23 mouse cellular contexts compared by ENCODE assay signal in genomic region chr7:19124713-19125112, GRCm38 (mm10). TPM values are rescaled to one million over a fixed set of nuclear protein-coding genes. Genes with fewer than 3 reads are reported as not detected.
DNase-seq lines count a peak whose midpoint lies in the region; ATAC-seq and TF ChIP-seq lines count a peak whose summit lies in the region.
"Had no signal": no experiment of that assay in that cellular context is flagged by ENCODE, and none has a peak within 500 bp of the region (broad histone marks: within the 10 kb centered on the region; RNA-seq: fewer than 3 reads in every experiment).

No protein-coding gene starts in this region.

- no peak for TF ChIP-seq POLR2A in liver, adult 2 months (IDR thresholded peaks at IDR 0.05; ENCODE audit: extremely low read depth, insufficient read depth, low read length)

- TF ChIP-seq CTCF in hindbrain, postnatal 0 days (IDR thresholded peaks at IDR 0.05; ENCODE audit: low read depth): no peak
- TF ChIP-seq CTCF in liver, adult 2 months (IDR thresholded peaks at IDR 0.05; ENCODE audit: low read depth, low read length): no peak
- no peak for TF ChIP-seq CTCF in liver, postnatal 0 days (IDR thresholded peaks at IDR 0.05; ENCODE audit: low read depth)

- no peak for ATAC-seq in hindbrain, embryonic 13.5 days (ENCODE audit: low FRiP score)
- no peak for ATAC-seq in hindbrain, postnatal 0 days
- no peak for ATAC-seq in liver, postnatal 0 days
- ATAC-seq in kidney, embryonic 15.5 days (replicated peaks; ENCODE audit: low FRiP score): no peak
- no peak for ATAC-seq in megakaryocyte, adult 5-6 weeks (ENCODE audit: poor library complexity, severe bottlenecking)
- ATAC-seq: CD4-positive, CD25-positive, alpha-beta regulatory T cell, adult 4 months; forebrain, embryonic 15.5 days; midbrain, embryonic 15.5 days had no signal

- H3K79me2 ChIP-seq in liver, adult 2 months (ENCODE audit: control insufficient read depth, insufficient read depth, low read length): peaks cover 20% of the 10 kb centered on the region; the same call in 1 of the 2 replicates

- H3K27ac ChIP-seq in hindbrain, embryonic 13.5 days: no peak overlapping the region
- H3K27ac ChIP-seq in hindbrain, postnatal 0 days: no peak overlapping the region
- 0 out of 2 replicates have a peak overlapping the region, but pooled peaks have one; percentile 37 for H3K27ac ChIP-seq in liver, adult 2 months (replicated peaks; ENCODE audit: insufficient read depth, low read depth, low read length)
- no peak overlapping the region for H3K27ac ChIP-seq in liver, postnatal 0 days (ENCODE audit: low read depth)
- no peak overlapping the region for H3K27ac ChIP-seq in kidney, embryonic 15.5 days
- H3K27ac ChIP-seq: forebrain, embryonic 15.5 days; kidney, postnatal 0 days; limb, embryonic 15.5 days; liver, embryonic 15.5 days; midbrain, embryonic 15.5 days; stomach, postnatal 0 days had no signal

- no peak overlapping the region for H3K4me3 ChIP-seq in hindbrain, embryonic 13.5 days
- no peak overlapping the region for H3K4me3 ChIP-seq in hindbrain, postnatal 0 days (ENCODE audit: low read length)
- no peak overlapping the region for H3K4me3 ChIP-seq in liver, adult 2 months (ENCODE audit: insufficient read depth, low read depth, low read length)
- no peak overlapping the region for H3K4me3 ChIP-seq in liver, postnatal 0 days (ENCODE audit: low read depth, low read length)
- H3K4me3 ChIP-seq in kidney, embryonic 15.5 days (replicated peaks): no peak overlapping the region
- H3K4me3 ChIP-seq: forebrain, embryonic 15.5 days; limb, embryonic 15.5 days; liver, embryonic 15.5 days; midbrain, embryonic 15.5 days had no signal

- no peak overlapping the region for H3K4me2 ChIP-seq in hindbrain, embryonic 13.5 days
- H3K4me2 ChIP-seq in hindbrain, postnatal 0 days (ENCODE audit: low read depth, low read length): no peak overlapping the region
- H3K4me2 ChIP-seq in liver, postnatal 0 days (ENCODE audit: low read depth, low read length): no peak overlapping the region
- H3K4me2 ChIP-seq in kidney, embryonic 15.5 days: no peak overlapping the region
- H3K4me2 ChIP-seq: forebrain, embryonic 15.5 days; heart, embryonic 11.5 days; limb, embryonic 15.5 days; liver, embryonic 15.5 days; midbrain, embryonic 15.5 days had no signal

- 87% methylated on average over 6 of the region's 6 CpGs for WGBS in hindbrain, embryonic 13.5 days
- 87% methylated on average over 6 of the region's 6 CpGs for WGBS in hindbrain, postnatal 0 days
- 21% methylated on average over 6 of the region's 6 CpGs for WGBS in liver, adult 2 months
- WGBS in liver, postnatal 0 days (ENCODE audit: insufficient replicate concordance): 83% methylated on average over 6 of the region's 6 CpGs
- 72% methylated on average over 6 of the region's 6 CpGs for WGBS in kidney, embryonic 15.5 days

- peaks cover 7% of the 10 kb centered on the region; the same call in 1 of the 2 replicates for H3K36me3 ChIP-seq in hindbrain, embryonic 13.5 days
- no peaks in the 10 kb centered on the region for H3K36me3 ChIP-seq in hindbrain, postnatal 0 days (ENCODE audit: insufficient read depth, low read length)
- H3K36me3 ChIP-seq in liver, adult 2 months (ENCODE audit: control insufficient read depth, insufficient read depth, low read length): no peaks in the 10 kb centered on the region
- 0 out of 2 replicates have a peak, but pooled peaks cover 2% of the 10 kb centered on the region for H3K36me3 ChIP-seq in liver, postnatal 0 days (replicated peaks; ENCODE audit: insufficient read depth, low read length)
- H3K36me3 ChIP-seq in kidney, embryonic 15.5 days: peaks cover 17% of the 10 kb centered on the region
- H3K36me3 ChIP-seq: forebrain, embryonic 15.5 days had no signal

- TF ChIP-seq EP300 in liver, postnatal 0 days (IDR thresholded peaks at IDR 0.05; ENCODE audit: low read depth): no peak

- H3K9me3 ChIP-seq in hindbrain, embryonic 13.5 days: no peaks in the 10 kb centered on the region
- no peaks in the 10 kb centered on the region for H3K9me3 ChIP-seq in hindbrain, postnatal 0 days (ENCODE audit: low read length)
- no peaks in the 10 kb centered on the region for H3K9me3 ChIP-seq in liver, postnatal 0 days (ENCODE audit: low read length)
- no peaks in the 10 kb centered on the region for H3K9me3 ChIP-seq in kidney, embryonic 15.5 days (replicated peaks)
- H3K9me3 ChIP-seq: forebrain, embryonic 15.5 days; limb, embryonic 15.5 days; liver, embryonic 15.5 days; midbrain, embryonic 15.5 days had no signal

- H3K27me3 ChIP-seq in hindbrain, embryonic 13.5 days: no peaks in the 10 kb centered on the region
- no peaks in the 10 kb centered on the region for H3K27me3 ChIP-seq in hindbrain, postnatal 0 days (ENCODE audit: insufficient read depth, low read length)
- no peaks in the 10 kb centered on the region for H3K27me3 ChIP-seq in liver, adult 2 months (ENCODE audit: control insufficient read depth, insufficient read depth, low read length)
- H3K27me3 ChIP-seq in liver, postnatal 0 days (ENCODE audit: insufficient read depth, low read length): no peaks in the 10 kb centered on the region
- H3K27me3 ChIP-seq in kidney, embryonic 15.5 days: no peaks in the 10 kb centered on the region
- H3K27me3 ChIP-seq: forebrain, embryonic 15.5 days; limb, embryonic 15.5 days; liver, embryonic 15.5 days; midbrain, embryonic 15.5 days had no signal

- DNase-seq in cerebellum, adult 11-12 months: peak; percentile 23
- DNase-seq in cerebellum, postnatal 10 days: no peak
- DNase-seq in hindbrain, postnatal 0 days (ENCODE audit: low spot score): no peak
- DNase-seq in liver, adult 2 months (ENCODE audit: extremely low read depth, low read depth, low spot score): peak; percentile 88
- DNase-seq in liver, postnatal 0 days: no peak
- DNase-seq: adrenal gland, postnatal 36 days; cerebellum, postnatal 25 days; heart, postnatal 10 days; lung, postnatal 4 days; thymus, adult 2 months; thymus, postnatal 4 days had no signal

- H3K4me1 ChIP-seq in hindbrain, embryonic 13.5 days (replicated peaks): peaks cover 25% of the 10 kb centered on the region
- peaks cover 9% of the 10 kb centered on the region for H3K4me1 ChIP-seq in hindbrain, postnatal 0 days (ENCODE audit: insufficient read depth, low read length)
- peaks cover 13% of the 10 kb centered on the region for H3K4me1 ChIP-seq in liver, adult 2 months (ENCODE audit: control insufficient read depth, insufficient read depth, low read length)
- peaks cover 14% of the 10 kb centered on the region for H3K4me1 ChIP-seq in liver, postnatal 0 days (ENCODE audit: insufficient read depth)
- peaks cover 23% of the 10 kb centered on the region for H3K4me1 ChIP-seq in kidney, embryonic 15.5 days

- peak overlapping the region; percentile 55 for H3K9ac ChIP-seq in hindbrain, embryonic 13.5 days
- H3K9ac ChIP-seq in hindbrain, postnatal 0 days (replicated peaks; ENCODE audit: low read length): no peak overlapping the region
- no peak overlapping the region for H3K9ac ChIP-seq in liver, adult 2 months (ENCODE audit: low read depth, low read length)
- no peak overlapping the region for H3K9ac ChIP-seq in liver, postnatal 0 days (replicated peaks)
- H3K9ac ChIP-seq in kidney, embryonic 15.5 days: 0 out of 2 replicates have a peak overlapping the region, but pooled peaks have one; percentile 4
- H3K9ac ChIP-seq: forebrain, embryonic 15.5 days; limb, embryonic 15.5 days; liver, embryonic 15.5 days; midbrain, embryonic 15.5 days had no signal

RNA-seq across cellular contexts. Expression of gene Fbxo46, which starts 5.1 kb away (rescaled TPM):
- 18.9 and 20.2 TPM in 2 replicates for polyA plus RNA-seq in hindbrain, embryonic 13.5 days (2015; fragmentation: Nextera tagmentation; extraction: Ambion mirVana)
- 19.6 and 23.8 TPM in 2 replicates for total RNA-seq in hindbrain, postnatal 0 days (2014; rRNA removed)
- 7.7 and 9.0 TPM in 2 replicates for polyA plus RNA-seq in hindbrain, postnatal 0 days (2015; fragmentation: Nextera tagmentation; extraction: Ambion mirVana)
- total RNA-seq in liver, adult 2 months (2014; rRNA removed): 2.4 and 3.2 TPM in 2 replicates
- 4.3 and 5.0 TPM in 2 replicates for polyA plus RNA-seq in liver, adult 2 months (2012; rRNA removed)
- 3.2 and 3.6 TPM in 2 replicates for polyA plus RNA-seq in liver, postnatal 0 days (2015; fragmentation: Nextera tagmentation; extraction: Ambion mirVana)
- 16.1 and 16.3 TPM in 2 replicates for polyA plus RNA-seq in kidney, embryonic 15.5 days (2015; fragmentation: Nextera tagmentation; extraction: Ambion mirVana)
- 1.5 and 1.9 TPM in 2 replicates for total RNA-seq in megakaryocyte, adult 5-6 weeks (2015)
- total RNA-seq in megakaryocyte, adult 5-6 weeks (2017): 6.5 and 6.9 TPM in 2 replicates

RNA-seq across cellular contexts. Expression of gene Gm4969, which starts 6.5 kb away (rescaled TPM):
- polyA plus RNA-seq in hindbrain, embryonic 13.5 days (2015; fragmentation: Nextera tagmentation; extraction: Ambion mirVana): 2.2 and 3.6 TPM in 2 replicates
- total RNA-seq in hindbrain, postnatal 0 days (2014; rRNA removed): 4.6 and 6.3 TPM in 2 replicates
- 7.7 and 7.9 TPM in 2 replicates for polyA plus RNA-seq in hindbrain, postnatal 0 days (2015; fragmentation: Nextera tagmentation; extraction: Ambion mirVana)
- total RNA-seq in liver, adult 2 months (2014; rRNA removed): 0.09 TPM in 1 of 2 replicates, not detected in the other
- polyA plus RNA-seq in liver, adult 2 months (2012; rRNA removed): 0.02 TPM in 1 of 2 replicates, not detected in the other
- polyA plus RNA-seq in liver, postnatal 0 days (2015; fragmentation: Nextera tagmentation; extraction: Ambion mirVana): 0.17 TPM in 1 of 2 replicates, not detected in the other
- polyA plus RNA-seq in kidney, embryonic 15.5 days (2015; fragmentation: Nextera tagmentation; extraction: Ambion mirVana): 2.9 and 3.4 TPM in 2 replicates
- total RNA-seq in megakaryocyte, adult 5-6 weeks (2015): 0.05 TPM in 1 of 2 replicates, not detected in the other
- 0.29 TPM in 1 of 2 replicates, not detected in the other for total RNA-seq in megakaryocyte, adult 5-6 weeks (2017)
- total RNA-seq: adrenal gland, postnatal 36 days; gastrocnemius, adult 8-10 months had no signal
- polyA plus RNA-seq: CD4-positive, CD25-positive, alpha-beta regulatory T cell, adult 4 months had no signal

RNA-seq across cellular contexts. Expression of gene Qpctl, which starts 24.4 kb away (rescaled TPM):
- polyA plus RNA-seq in hindbrain, embryonic 13.5 days (2015; fragmentation: Nextera tagmentation; extraction: Ambion mirVana): 23.1 and 23.8 TPM in 2 replicates
- 17.3 and 18.3 TPM in 2 replicates for total RNA-seq in hindbrain, postnatal 0 days (2014; rRNA removed)
- 24.7 and 25.5 TPM in 2 replicates for polyA plus RNA-seq in hindbrain, postnatal 0 days (2015; fragmentation: Nextera tagmentation; extraction: Ambion mirVana)
- total RNA-seq in liver, adult 2 months (2014; rRNA removed): 4.3 and 6.3 TPM in 2 replicates
- 8.9 and 11.7 TPM in 2 replicates for polyA plus RNA-seq in liver, adult 2 months (2012; rRNA removed)
- polyA plus RNA-seq in liver, postnatal 0 days (2015; fragmentation: Nextera tagmentation; extraction: Ambion mirVana): 5.2 and 5.8 TPM in 2 replicates
- polyA plus RNA-seq in kidney, embryonic 15.5 days (2015; fragmentation: Nextera tagmentation; extraction: Ambion mirVana): 13.5 and 14.4 TPM in 2 replicates
- 6.6 and 7.9 TPM in 2 replicates for total RNA-seq in megakaryocyte, adult 5-6 weeks (2015)
- total RNA-seq in megakaryocyte, adult 5-6 weeks (2017): 3.5 and 4.5 TPM in 2 replicates

RNA-seq across cellular contexts. Expression of gene Snrpd2, which starts 24.8 kb away (rescaled TPM):
- 123 and 128 TPM in 2 replicates for polyA plus RNA-seq in hindbrain, embryonic 13.5 days (2015; fragmentation: Nextera tagmentation; extraction: Ambion mirVana)
- 34.1 and 42.9 TPM in 2 replicates for total RNA-seq in hindbrain, postnatal 0 days (2014; rRNA removed)
- polyA plus RNA-seq in hindbrain, postnatal 0 days (2015; fragmentation: Nextera tagmentation; extraction: Ambion mirVana): 114 and 118 TPM in 2 replicates
- 28.4 and 29.4 TPM in 2 replicates for total RNA-seq in liver, adult 2 months (2014; rRNA removed)
- 16.4 and 17.7 TPM in 2 replicates for polyA plus RNA-seq in liver, adult 2 months (2012; rRNA removed)
- polyA plus RNA-seq in liver, postnatal 0 days (2015; fragmentation: Nextera tagmentation; extraction: Ambion mirVana): 38.9 and 41.0 TPM in 2 replicates
- polyA plus RNA-seq in kidney, embryonic 15.5 days (2015; fragmentation: Nextera tagmentation; extraction: Ambion mirVana): 157 and 162 TPM in 2 replicates
- 44.2 and 53.7 TPM in 2 replicates for total RNA-seq in megakaryocyte, adult 5-6 weeks (2015)
- total RNA-seq in megakaryocyte, adult 5-6 weeks (2017): 28.3 and 32.4 TPM in 2 replicates

RNA-seq across cellular contexts. Expression of gene Six5, which starts 30.3 kb away (rescaled TPM):
- 2.4 and 2.8 TPM in 2 replicates for polyA plus RNA-seq in hindbrain, embryonic 13.5 days (2015; fragmentation: Nextera tagmentation; extraction: Ambion mirVana)
- total RNA-seq in hindbrain, postnatal 0 days (2014; rRNA removed): 10.3 and 12.1 TPM in 2 replicates
- polyA plus RNA-seq in hindbrain, postnatal 0 days (2015; fragmentation: Nextera tagmentation; extraction: Ambion mirVana): 1.4 and 1.5 TPM in 2 replicates
- 1.8 and 2.3 TPM in 2 replicates for total RNA-seq in liver, adult 2 months (2014; rRNA removed)
- polyA plus RNA-seq in liver, adult 2 months (2012; rRNA removed): 5.2 and 8.7 TPM in 2 replicates
- polyA plus RNA-seq in liver, postnatal 0 days (2015; fragmentation: Nextera tagmentation; extraction: Ambion mirVana): 0.78 and 0.82 TPM in 2 replicates
- polyA plus RNA-seq in kidney, embryonic 15.5 days (2015; fragmentation: Nextera tagmentation; extraction: Ambion mirVana): 8.0 and 10.1 TPM in 2 replicates
- total RNA-seq in megakaryocyte, adult 5-6 weeks (2015): 0.18 TPM in 1 of 2 replicates, not detected in the other
- total RNA-seq in megakaryocyte, adult 5-6 weeks (2017): 0.04 and 0.07 TPM in 2 replicates

Comparison
In these comparisons a context has a peak if more than half of its experiments do, and no peak if none do; other contexts are left out.
1. DNase-seq: peak in cerebellum, adult 11-12 months (single experiment) and liver, adult 2 months (single experiment); none in cerebellum, postnatal 10 days (0 of 2), hindbrain, postnatal 0 days (single experiment) and liver, postnatal 0 days (single experiment).
2. H3K9ac ChIP-seq: peak in hindbrain, embryonic 13.5 days (single experiment) and kidney, embryonic 15.5 days (single experiment); none in hindbrain, postnatal 0 days (single experiment), liver, adult 2 months (single experiment) and liver, postnatal 0 days (single experiment).